Mouse (Mus musculus) limb, embryonic 15.5 days (tissue): ENCODE results near the gene Muc2. TPM values are rescaled to one million over a fixed set of nuclear protein-coding genes. Genes with fewer than 3 reads are reported as not detected.

Experiments
- ATAC-seq: fragments of 200-750 bp; cut with Nextera tagmentation; 2 replicates; pipeline ENCODE4 v1.8.0; 2017; ENCODE audit warnings: low read depth, moderate TSS enrichment; ENCODE audit not compliant: insufficient number of reproducible peaks, low FRiP score, low TSS enrichment
- H3K27ac ChIP-seq: fragments of 300-500 bp; sonication (generic); 2 replicates; pipeline ENCODE4 v1.5.1; 2015; ENCODE audit warnings: moderate library complexity, mild to moderate bottlenecking, inconsistent platforms
- H3K27me3 ChIP-seq: fragments of 300-500 bp; sonication (generic); 2 replicates; pipeline ENCODE4 v1.6.1; 2015; ENCODE audit warnings: inconsistent platforms
- H3K36me3 ChIP-seq: fragments of 300-500 bp; sonication (generic); 2 replicates; pipeline ENCODE4 v1.6.1; 2015; ENCODE audit warnings: inconsistent platforms
- H3K4me1 ChIP-seq: fragments of 300-500 bp; sonication (generic); 2 replicates; pipeline ENCODE4 v1.6.1; 2015; ENCODE audit warnings: inconsistent platforms
- H3K4me2 ChIP-seq: fragments of 300-500 bp; sonication (generic); 2 replicates; pipeline ENCODE4 v1.6.1; 2015; ENCODE audit warnings: mild to moderate bottlenecking, inconsistent platforms
- H3K4me3 ChIP-seq: fragments of 300-500 bp; sonication (generic); 2 replicates; pipeline ENCODE4 v1.5.1; 2015; ENCODE audit warnings: mild to moderate bottlenecking, inconsistent platforms
- H3K9ac ChIP-seq: fragments of 300-500 bp; sonication (generic); 2 replicates; pipeline ENCODE4 v1.6.1; 2015; ENCODE audit warnings: inconsistent platforms
- H3K9me3 ChIP-seq: fragments of 300-500 bp; sonication (generic); 2 replicates; pipeline ENCODE4 v1.6.1; 2016; ENCODE audit warnings: inconsistent platforms
- WGBS: fragments of 180-500 bp; shearing (Covaris S2); methylation state at CpG from one replicate; pipeline ENCODE4 v1.1.7; 2015; 5-methylcytosine and 5-hydroxymethylcytosine counted together
- polyA plus RNA-seq: library from polyadenylated mRNA; unstranded; fragments of >200 nt; fragmentation: Nextera tagmentation; extraction: Ambion mirVana; gene quantifications from 2 replicates; pipeline ENCODE4 v1.2.1, GENCODE M21; 2015

The Muc2 gene
- polyA plus RNA-seq, 1 experiment from 2014 or later, result 0.19 TPM

GRCm38 (mm10) chr7:141772058-141772557 is 82.0 kb downstream of the Muc2 start:
- H3K27me3 ChIP-seq, result no peaks in the 10 kb centered on the region
- H3K27ac ChIP-seq, result no peak overlapping the region
- H3K4me3 ChIP-seq, result no peak overlapping the region
- H3K9me3 ChIP-seq, result no peaks in the 10 kb centered on the region
- no peak overlapping the region for H3K9ac ChIP-seq
- no peak for ATAC-seq
- no peaks in the 10 kb centered on the region for H3K4me1 ChIP-seq
- WGBS, result 67% methylated on average over 1 of the region's 1 CpGs
- no peak overlapping the region for H3K4me2 ChIP-seq
- no peaks in the 10 kb centered on the region for H3K36me3 ChIP-seq

- 92% methylated on average over 2 of the region's 2 CpGs for WGBS
These were observed 84.7 kb downstream of the Muc2 start for GRCm38 (mm10) chr7:141774855-141775254.

GRCm38 (mm10) chr7:141776199-141776598 is 86.1 kb downstream of the Muc2 start:
- H3K9me3 ChIP-seq, result no peaks in the 10 kb centered on the region
- no peak overlapping the region for H3K9ac ChIP-seq
- H3K27ac ChIP-seq, result no peak overlapping the region
- H3K27me3 ChIP-seq, result no peaks in the 10 kb centered on the region
- no peak for ATAC-seq
- H3K4me3 ChIP-seq, result no peak overlapping the region
- WGBS, result 84% methylated on average over 5 of the region's 5 CpGs
- H3K4me1 ChIP-seq, result no peaks in the 10 kb centered on the region
- H3K36me3 ChIP-seq, result no peaks in the 10 kb centered on the region
- H3K4me2 ChIP-seq, result no peak overlapping the region

More at GRCm38 (mm10) chr7:141774855-141775254, 84.7 kb downstream of the Muc2 start:
- Histone ChIP-seq H3K4me2 (no peak overlapping the region), H3K4me3 (no peak overlapping the region), H3K9ac (no peak overlapping the region), H3K27me3 (no peaks in the 10 kb centered on the region), H3K36me3 (no peaks in the 10 kb centered on the region), H3K9me3 (no peaks in the 10 kb centered on the region), H3K4me1 (no peaks in the 10 kb centered on the region), H3K27ac (no peak overlapping the region)
- no peak for ATAC-seq

- Histone ChIP-seq H3K27me3 (0 out of 2 replicates have a peak, but pooled peaks cover 3% of the 10 kb centered on the region), H3K4me1 (no peaks in the 10 kb centered on the region), H3K36me3 (no peaks in the 10 kb centered on the region), H3K27ac (no peak within 1 kb of the TSS), H3K9ac (no peak within 1 kb of the TSS), H3K4me3 (no peak within 1 kb of the TSS), H3K9me3 (no peaks in the 10 kb centered on the region), H3K4me2 (no peak within 1 kb of the TSS)
- no peak for ATAC-seq
- WGBS, result 79% methylated on average over 6 of the region's 6 CpGs
These were observed 98.7 kb downstream of the Muc2 start, which contains the start of gene Muc5ac for GRCm38 (mm10) chr7:141788677-141789452. TSS of gene Muc5ac (plus strand) at chr7:141788972.

DNA sequence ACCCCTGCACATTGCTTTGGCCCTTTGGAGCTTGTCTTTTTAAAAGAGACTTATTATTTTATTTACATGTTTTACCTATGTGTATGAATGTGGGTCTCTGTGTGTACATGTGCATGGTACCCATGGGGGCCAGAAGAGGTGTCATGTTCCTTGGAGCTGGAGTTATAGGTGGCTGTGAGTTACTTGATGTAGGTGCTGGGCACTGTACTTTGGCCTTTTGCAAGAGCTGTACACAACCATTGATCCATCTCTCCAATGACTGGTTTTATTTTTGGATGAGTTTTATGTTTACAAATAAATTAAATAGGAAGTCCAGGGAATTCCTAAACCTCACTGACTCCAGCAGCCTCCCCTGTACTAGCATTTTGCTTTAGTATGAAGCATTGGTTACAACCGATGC is 104.1 kb downstream of the Muc2 start:
- no peak for ATAC-seq
- H3K27ac ChIP-seq, result no peak overlapping the region
- H3K4me2 ChIP-seq, result no peak overlapping the region
- 96% methylated on average over 1 of the region's 1 CpGs for WGBS
- H3K9me3 ChIP-seq, result no peaks in the 10 kb centered on the region; the same call in 1 of the 2 replicates
- H3K4me1 ChIP-seq, result no peaks in the 10 kb centered on the region
- no peaks in the 10 kb centered on the region for H3K36me3 ChIP-seq
- H3K9ac ChIP-seq, result no peak overlapping the region
- 0 out of 2 replicates have a peak, but pooled peaks cover 3% of the 10 kb centered on the region for H3K27me3 ChIP-seq
- no peak overlapping the region for H3K4me3 ChIP-seq

DNA sequence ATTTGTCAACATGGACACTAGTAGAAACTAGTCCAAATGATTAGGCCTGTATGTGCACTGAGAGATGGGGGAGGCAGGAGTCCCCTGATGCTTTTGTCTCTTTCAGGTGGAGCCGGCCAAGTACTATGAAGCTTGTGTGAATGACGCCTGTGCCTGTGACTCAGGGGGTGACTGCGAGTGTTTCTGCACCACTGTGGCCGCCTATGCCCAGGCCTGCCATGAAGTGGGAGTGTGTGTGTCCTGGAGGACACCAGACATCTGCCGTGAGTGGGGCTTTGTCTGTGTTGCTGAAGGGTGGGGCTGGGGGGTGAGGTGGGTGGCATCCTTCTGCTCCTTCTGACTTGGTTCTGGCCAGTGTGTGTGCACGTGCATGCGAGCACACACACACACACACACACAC is 113.1 kb downstream of the Muc2 start:
- no peak overlapping the region for H3K9ac ChIP-seq
- no peak overlapping the region for H3K4me3 ChIP-seq
- 90% methylated on average over 7 of the region's 7 CpGs for WGBS
- H3K4me1 ChIP-seq, result no peaks in the 10 kb centered on the region
- H3K27me3 ChIP-seq, result 0 out of 2 replicates have a peak, but pooled peaks cover 3% of the 10 kb centered on the region
- H3K4me2 ChIP-seq, result no peak overlapping the region
- H3K27ac ChIP-seq, result no peak overlapping the region
- no peaks in the 10 kb centered on the region for H3K9me3 ChIP-seq
- H3K36me3 ChIP-seq, result no peaks in the 10 kb centered on the region
- ATAC-seq, result no peak

Other genes starting within 250 kb of the Muc2 start
- 8.8 and 9.8 TPM in 2 replicates for gene Pidd1, start 246.3 kb upstream of the Muc2 start, polyA plus RNA-seq
- gene Rplp2, start 243.0 kb upstream of the Muc2 start, polyA plus RNA-seq, result 1,100 and 1,341 TPM in 2 replicates
- 16.9 and 23.6 TPM in 2 replicates for gene Pnpla2, start 235.1 kb upstream of the Muc2 start, polyA plus RNA-seq
- gene Cracr2b, start 229.2 kb upstream of the Muc2 start, polyA plus RNA-seq, result 16.4 and 21.6 TPM in 2 replicates
- gene Cd151, start 222.9 kb upstream of the Muc2 start, polyA plus RNA-seq, result 14.2 and 20.6 TPM in 2 replicates
- gene Polr2l, start 215.2 kb upstream of the Muc2 start, polyA plus RNA-seq, result 54.7 and 57.5 TPM in 2 replicates
- gene Tspan4, start 215.1 kb upstream of the Muc2 start, polyA plus RNA-seq, result 71.4 and 79.1 TPM in 2 replicates
- gene Chid1, start 150.5 kb upstream of the Muc2 start, polyA plus RNA-seq, result 44.0 and 49.7 TPM in 2 replicates
- gene Ap2a2, start 128.2 kb upstream of the Muc2 start, polyA plus RNA-seq, result 84.6 and 86.3 TPM in 2 replicates
- 0.22 and 0.26 TPM in 2 replicates for gene Muc6, start 35.0 kb upstream of the Muc2 start, polyA plus RNA-seq
- 0.01 TPM in 1 of 2 replicates, not detected in the other for gene Muc5ac, start 98.6 kb downstream of the Muc2 start, polyA plus RNA-seq
- 0.02 and 0.03 TPM in 2 replicates for gene Muc5b, start 148.7 kb downstream of the Muc2 start, polyA plus RNA-seq
- gene Tollip, start 228.2 kb downstream of the Muc2 start, polyA plus RNA-seq, result 47.5 and 50.3 TPM in 2 replicates